Mouse (Mus musculus) erythroblast, adult 5-6 weeks (primary cell): Measurements from ENCODE around the gene Ctnnd1. TPM values are rescaled to one million over a fixed set of nuclear protein-coding genes. Genes with fewer than 3 reads are reported as not detected.
"Not testable (repeated sequence)": the region's sequence is repeated elsewhere in the genome, so short reads cannot be mapped to it uniquely, and the experiment has no call there.

Experiments used
- ATAC-seq: replicated peaks from 2 replicates; pipeline ENCODE4 v1.8.0; 2016; ENCODE audit warnings: moderate number of reproducible peaks, mild to moderate bottlenecking, moderate TSS enrichment, inconsistent platforms; ENCODE audit not compliant: poor library complexity, low FRiP score, severe bottlenecking
- total RNA-seq, 2 experiments: library from RNA; stranded (forward) in 1 of 2; stranded (reverse) in 1 of 2; fragments of 150-400 nt in 1 of 2; fragments of 200-764, 138-1000 nt in 1 of 2; gene quantifications; 2 replicates each; pipeline versions ENCODE4 v1.2.3 to v1.2.4; 2015 to 2017; ENCODE audit warnings: low replicate concordance in 2 of 2

Ctnnd1 gene
- 8.8 and 10.0 TPM in 2 replicates for total RNA-seq (2015; ENCODE audit: low replicate concordance)
- total RNA-seq (2017; ENCODE audit: low replicate concordance), result 6.2 and 9.5 TPM in 2 replicates

DNA sequence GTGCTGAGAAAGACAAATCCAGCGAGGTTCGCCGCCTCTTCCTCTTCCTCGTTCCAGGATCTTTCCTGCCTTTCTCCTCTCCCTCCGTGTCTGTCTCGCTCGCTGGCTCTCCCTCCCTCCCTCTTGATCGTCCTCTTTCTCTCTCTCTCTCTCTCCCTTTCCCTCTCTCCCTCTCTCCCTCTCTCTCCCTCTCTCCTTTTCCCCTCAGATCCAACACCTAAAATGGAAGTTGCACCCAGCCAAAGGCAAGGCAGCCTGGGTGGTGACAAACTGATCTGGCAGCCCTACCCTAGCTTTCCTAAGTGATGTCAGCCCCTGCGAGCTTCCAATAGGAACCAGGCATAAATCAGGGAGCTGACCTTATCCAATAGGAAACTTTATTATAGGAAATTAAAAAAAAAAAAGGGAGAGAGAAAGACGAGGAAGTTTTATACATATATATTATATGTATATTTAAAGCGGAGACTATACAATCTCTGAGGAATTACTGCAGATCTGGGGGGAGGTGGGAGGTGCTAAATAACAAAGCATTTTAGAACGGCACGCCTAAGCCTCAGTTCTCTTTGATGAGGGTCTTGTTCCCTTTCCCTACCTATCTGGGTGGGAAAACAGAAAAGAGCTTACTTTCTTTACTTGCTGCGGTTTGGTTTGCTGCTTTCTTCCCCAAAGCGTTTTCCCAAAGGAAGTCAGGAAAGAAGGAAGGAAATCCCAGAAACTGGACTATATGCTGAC is at the start of gene Ctnnd1:
TSS of gene Ctnnd1 (minus strand) at position 302 of the 732 bp plus-strand sequence.
- ATAC-seq, result peak; percentile 86

DNA sequence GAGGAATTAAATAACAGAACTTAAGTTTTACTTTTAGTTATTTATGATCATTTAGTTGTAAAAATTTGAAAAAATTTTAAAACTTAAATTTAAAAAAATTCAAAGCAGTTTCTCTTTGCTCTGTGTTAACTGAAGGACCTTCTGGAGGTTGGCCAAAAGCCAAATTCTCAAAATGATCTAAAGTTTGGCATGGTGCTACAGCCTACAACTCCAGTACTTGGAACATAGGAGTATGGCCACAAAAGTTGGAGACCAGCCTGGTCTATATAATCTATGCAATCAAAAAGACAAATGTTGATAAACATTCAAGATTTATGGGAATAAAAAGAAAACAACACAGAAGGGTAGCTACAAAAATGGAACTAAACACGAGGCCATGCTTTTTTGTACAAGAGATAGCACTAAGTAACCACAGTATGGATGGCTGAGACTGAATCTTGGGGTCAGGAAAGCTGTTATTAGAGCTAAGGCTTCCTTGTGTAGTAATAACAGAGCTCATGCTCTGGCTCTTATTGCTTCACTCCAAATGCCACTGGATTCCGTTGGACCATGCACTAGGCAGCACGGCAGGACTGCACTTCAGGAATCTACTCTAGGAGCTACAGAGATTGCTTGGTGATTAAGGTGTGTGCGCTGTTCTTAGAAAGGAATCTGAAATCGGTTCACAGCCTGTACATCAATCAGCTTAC is 44.6 kb upstream of the Ctnnd1 start:
- ATAC-seq, result no peak

DNA sequence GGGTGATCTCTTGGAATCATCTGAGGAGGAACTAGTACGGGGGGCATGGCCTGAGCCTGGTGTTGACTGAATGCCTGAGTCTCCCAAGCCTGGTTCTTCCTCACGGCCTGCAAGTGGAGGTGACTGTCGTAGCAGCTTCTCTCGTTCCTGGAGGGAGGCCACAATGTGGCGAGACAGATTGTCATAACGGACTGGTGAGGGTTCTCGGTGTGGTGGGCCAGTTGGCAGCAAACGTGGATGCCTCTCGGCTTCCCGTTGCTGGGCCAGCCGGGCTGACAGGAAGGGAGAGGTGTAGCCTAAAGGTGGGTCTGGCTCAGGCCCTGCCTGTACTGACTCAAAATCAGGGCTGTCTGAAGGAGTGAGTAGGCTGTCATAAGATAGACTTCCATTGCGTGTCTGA is 39.5 kb upstream of the Ctnnd1 start:
- ATAC-seq, result no peak

DNA sequence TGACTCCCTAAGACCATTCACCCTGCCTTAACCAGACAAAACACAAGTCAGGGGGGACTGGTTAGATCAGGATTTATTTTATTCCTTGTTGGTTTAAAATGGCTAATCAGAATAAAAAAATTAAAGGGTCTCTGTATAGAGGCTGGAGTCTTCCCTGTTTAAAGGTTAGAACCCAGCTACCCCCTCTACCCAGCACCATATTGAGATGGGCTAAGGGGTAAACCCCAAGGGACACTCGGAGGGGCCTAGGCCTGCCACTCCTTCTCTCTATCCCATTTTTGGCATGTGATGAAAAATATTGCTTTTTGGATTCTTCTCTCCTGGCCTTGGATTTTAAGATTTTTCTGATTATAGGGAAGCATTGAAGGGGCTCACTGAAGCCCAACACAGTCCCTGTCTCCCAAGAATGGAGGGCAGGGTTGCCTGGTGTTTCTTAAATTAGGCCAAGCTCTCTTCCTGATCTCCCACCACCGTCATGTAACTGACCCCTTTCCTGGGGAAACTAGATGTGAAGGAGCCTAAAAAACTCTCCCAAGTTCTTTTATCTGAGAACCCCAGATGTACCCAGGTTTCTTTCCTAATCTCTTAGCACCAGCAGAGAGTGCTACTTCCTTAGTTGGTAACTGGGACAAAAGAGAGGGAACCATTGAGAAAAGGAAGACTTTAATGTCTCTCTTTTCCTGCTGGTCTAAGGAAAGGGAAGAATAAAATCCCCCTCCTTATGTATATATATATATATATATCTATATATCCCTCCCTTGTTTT is 37.7 kb upstream of the Ctnnd1 start:
- no peak for ATAC-seq

DNA sequence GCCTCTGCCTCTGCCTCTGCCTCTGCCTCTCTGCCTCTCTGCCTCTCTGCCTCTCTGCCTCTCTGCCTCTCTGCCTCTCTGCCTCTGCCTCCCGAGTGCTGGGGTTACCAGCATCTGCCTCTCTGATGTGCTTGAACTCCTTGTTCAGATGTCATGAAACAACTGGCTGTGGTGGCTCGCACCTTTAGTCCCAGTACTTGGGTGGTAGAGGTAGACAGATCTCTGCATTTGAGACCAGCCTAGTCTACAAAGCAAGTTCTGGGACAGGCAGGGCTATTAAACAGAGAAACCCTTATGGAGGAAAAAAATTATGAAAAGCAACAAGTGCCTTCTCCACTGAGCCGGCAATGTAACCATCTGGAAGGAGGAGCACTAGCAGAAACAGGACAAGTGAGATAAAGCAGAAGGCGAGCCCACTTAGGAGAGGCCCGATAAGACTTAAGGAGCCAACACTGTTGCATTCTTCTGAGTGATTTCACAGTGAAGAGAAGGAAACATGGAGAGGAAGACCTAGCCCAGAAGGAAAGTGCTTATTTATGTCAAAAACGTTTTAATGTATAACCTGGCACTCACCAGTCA is 32.1 kb upstream of the Ctnnd1 start:
- ATAC-seq, result peak; percentile 75

DNA sequence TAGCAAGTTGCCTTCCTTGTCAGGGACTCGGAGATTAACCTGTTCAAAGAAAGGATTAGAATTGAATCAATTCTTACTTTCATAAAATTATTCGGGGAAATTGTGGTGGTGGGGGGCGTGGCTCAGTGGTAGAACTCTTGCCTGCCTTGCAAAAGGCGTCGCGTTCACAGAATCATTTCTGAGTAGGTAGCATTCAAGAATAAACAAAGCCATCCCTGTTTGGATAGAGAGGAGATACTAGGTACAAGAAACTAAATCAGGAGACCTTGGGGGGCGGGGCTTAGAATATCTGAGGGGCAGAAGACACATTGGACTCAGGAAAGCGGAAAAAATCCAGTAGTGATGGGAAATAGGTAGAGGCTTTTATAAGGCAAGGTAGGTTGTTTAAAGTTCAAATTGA is 28.5 kb upstream of the Ctnnd1 start, which contains the start of gene Tmx2:
TSS of gene Tmx2 (minus strand) at position 125 of the 400 bp plus-strand sequence.
- ATAC-seq, result no peak

DNA sequence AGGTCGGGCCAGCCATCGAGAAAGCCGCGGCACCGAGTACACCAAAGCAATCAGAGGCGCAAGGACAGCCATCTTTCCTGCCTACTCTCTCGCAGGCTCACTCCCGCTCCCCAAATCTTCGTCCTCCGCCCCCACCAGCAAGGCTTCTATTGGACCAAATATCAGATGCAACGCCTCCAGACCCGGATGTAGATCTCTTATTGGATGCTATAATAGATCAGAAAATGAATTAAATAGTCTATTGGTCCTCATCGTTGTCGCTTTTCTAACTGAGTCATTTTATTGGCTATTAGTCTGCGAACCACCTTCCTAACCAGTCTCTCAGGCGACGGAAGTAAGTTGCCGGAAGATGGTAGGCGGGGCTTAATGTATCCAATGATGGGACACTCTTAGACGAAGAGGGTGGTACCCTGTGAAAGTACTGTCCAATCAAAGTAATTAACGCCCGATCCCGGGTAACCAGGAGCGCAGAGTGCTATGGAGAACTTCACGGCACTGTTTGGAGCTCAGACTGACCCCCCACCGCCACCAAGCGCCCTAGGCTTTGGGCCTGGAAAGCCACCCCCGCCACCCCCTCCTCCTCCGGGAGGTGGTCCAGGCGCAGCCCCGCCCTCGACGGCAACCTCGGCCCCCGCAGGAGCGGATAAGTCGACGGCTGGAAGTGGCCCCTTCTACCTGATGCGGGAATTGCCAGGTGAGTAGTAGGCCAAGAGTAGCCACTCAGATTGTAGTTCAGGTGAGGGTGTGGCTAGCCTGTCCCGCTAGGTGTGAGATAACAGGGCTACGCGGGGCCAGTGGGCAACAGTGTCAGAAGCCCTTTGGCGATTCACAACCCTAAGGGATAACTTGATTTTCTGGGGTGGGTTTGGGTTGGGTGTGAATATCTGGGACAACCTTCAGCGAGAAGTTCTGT is 27.7 kb upstream of the Ctnnd1 start, which contains the start of the genes Gm28635 and Med19:
TSS of gene Gm28635 (minus strand) at position 74 of the 913 bp plus-strand sequence.
TSS of gene Med19 (plus strand) at position 435 of the 913 bp plus-strand sequence.
- ATAC-seq, result peak; percentile 92

DNA sequence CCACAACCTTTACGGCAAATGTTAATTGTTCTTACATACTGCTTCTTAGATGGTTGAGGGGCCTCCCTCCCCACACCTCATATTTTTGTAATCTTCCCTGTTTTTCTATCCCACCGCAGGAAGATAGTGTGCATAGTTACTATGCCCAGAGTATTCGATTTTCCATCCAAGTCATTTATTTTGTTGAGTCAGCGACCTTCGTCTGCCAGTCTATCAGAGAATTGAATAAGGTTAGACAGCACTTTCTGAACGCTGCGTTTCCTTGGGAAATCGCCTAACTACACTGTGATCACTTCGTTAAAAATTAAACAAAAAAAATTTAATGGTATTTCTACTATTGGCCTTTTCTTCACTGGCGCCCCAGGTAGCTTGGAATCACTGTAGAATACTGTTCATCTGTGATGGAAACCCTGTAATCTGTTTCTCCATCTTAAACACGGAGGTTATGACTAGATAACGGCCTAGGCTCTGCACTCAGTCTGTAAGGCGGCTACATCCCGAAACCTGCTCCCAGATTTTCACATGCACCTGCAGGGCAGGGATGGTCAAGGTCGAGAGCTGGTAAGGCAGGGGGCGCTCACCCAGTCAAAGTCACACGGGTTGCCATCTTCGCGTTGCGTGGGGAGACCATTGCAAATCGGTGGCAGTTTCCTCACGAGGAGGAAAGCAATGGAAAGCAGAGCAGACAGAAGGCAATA is 26.9 kb upstream of the Ctnnd1 start:
- peak; percentile 46 for ATAC-seq

DNA sequence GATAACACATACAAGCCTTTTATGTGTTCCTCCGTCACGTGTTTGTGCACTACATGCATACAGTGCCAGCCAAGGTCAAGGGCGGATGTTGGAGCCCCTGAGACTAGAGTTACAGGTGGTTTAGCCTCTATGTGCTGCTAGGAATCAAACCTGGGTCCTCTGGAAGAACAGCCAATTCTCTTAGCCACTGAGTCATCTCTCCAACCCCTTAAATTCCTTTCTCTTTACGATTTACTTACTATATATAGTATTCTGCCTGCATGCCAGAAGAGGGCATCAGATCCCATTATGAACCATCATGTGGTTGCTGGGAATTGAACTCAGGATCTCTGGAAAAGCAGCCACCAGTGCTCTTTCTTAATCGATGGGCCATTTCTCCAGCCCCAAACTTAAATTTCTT is 21.0 kb upstream of the Ctnnd1 start:
- ATAC-seq, result not testable (repeated sequence)

DNA sequence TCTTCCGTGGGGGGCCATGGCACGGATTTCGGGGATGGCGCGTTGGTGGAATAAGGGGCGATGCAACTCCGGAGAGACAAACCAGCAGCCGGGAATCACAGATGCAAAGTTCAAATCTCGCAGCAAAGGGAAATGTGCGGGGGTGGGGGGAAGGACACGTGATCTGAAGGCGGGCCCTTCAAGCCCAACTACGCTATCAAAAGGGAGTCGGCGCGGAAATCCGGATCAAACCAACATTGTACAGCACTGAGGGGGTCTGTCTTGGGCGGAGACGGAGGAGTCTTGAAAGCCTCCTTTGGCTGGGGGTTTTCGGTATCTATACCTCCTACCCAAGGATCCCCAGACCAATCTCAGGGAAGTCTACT is 20.0 kb upstream of the Ctnnd1 start, which contains the start of gene Selenoh:
TSS of gene Selenoh (minus strand) at position 202 of the 365 bp plus-strand sequence.
- peak; percentile 90 for ATAC-seq

DNA sequence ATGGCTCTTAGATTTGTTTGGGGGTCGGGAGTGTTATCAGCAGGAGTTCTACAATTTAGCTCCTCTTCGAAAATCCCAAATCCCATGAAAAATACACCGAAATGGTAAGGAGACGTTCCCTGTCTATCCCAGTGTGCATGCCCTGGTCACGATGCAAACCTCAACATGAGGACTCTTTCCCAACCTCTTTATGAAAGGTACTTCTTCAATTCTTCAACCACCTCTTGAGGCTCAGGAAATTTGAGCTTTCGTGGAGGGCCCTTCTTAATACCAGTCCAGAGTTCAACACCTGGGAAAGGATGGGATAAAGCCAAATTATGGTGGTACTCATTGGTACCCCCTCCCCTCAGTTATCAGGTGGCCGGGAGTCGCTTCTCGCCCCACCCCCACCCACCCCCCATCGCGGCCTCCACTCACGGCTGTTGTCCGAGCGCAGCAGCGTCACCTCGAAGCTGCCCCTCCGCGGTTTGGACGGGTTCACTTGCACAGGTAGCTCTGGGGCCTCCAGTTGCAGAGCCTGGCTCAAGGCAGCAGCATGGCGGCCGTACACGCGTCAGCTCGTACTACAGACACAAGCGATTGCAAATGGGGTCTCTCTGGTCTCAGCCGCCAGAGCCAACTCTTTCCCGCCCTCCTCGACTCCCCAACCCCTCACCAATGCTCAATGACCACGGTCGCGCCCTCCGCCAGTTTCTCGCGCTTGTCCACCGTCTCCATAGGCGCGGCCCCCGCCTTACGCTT is 19.4 kb upstream of the Ctnnd1 start:
- peak; percentile 60 for ATAC-seq

DNA sequence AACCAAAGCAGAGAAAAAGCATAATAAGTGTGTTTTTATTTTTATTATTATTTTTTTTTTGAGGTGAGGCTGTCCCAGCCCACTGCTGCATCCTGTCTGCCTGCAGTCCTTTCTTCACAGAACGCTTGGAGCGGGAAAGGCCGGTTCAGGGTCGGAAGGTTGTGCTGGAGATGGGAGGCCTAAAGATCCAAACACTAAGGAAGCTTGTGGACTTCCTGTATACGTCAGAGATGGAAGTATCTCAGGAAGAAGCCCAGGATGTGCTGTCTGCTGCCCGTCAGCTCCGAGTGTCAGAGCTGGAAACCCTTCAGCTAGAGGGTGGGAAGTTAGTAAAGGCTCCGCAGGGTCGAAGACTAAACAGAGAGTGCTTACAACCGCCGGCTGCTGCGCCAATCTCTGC is 15.5 kb upstream of the Ctnnd1 start:
- no peak for ATAC-seq

DNA sequence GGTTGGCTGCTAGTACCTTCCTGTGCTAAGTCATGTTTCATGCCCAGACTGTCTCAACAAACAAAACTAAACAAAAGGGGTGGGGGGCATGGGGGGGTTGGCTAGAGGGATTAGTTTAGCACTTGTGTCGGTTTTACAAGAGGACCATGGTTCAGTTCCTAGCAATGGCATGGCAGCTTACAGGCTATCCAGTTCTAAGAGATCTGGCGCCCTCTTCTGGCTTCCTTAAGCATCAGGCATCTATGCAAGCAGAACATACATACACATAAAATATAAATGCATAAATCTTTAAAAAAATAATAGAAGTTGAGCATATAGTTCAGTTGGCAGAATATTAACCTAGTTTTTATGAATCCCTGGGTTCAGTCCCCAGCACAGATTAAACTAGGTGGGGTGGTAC is 12.3 kb upstream of the Ctnnd1 start:
- ATAC-seq, result peak; percentile 67; the same call in 1 of the 2 replicates

DNA sequence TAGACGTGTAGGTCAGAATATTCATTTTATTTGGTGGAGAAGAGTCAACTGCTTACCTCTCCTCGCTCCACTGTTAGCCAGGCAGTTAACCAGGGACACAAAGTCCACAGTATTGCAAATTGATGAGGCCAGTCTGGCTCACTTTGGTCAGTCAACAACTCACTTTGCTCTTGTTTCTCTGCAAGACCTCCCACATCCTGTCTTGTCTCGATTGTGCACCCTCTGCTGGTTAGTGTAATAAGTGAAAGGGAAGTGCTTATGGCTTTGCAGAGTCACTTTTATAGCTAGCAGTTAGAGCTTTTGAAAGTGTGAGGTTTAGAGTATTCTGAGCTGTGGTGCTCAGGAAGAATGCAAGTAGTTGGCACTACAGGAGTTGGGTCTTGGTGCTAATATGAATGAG is 9.7 kb upstream of the Ctnnd1 start:
- ATAC-seq, result peak; percentile 75

DNA sequence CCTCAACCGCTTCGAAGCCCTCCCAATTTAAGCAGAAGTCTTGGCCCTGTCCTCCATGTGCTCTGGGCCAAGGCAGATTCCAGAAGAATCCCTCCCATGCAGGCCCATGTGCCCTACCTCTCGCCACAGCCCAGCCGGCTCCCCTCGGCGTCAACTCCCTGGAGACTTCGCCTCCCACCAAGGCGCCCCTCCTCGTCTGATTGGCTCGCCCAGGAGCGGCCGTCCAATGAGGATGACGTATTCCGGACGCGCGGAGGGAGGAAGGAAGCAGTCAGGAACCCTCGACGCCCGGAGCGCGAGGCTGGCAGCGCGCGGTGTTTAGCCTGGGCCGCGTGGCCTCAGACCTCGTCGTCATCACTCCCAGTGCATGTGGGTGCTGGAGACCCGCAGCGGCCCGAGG is 8.2 kb upstream of the Ctnnd1 start, which contains the start of gene Btbd18:
TSS of gene Btbd18 (plus strand) at position 274 of the 400 bp plus-strand sequence.
- ATAC-seq, result no peak

DNA sequence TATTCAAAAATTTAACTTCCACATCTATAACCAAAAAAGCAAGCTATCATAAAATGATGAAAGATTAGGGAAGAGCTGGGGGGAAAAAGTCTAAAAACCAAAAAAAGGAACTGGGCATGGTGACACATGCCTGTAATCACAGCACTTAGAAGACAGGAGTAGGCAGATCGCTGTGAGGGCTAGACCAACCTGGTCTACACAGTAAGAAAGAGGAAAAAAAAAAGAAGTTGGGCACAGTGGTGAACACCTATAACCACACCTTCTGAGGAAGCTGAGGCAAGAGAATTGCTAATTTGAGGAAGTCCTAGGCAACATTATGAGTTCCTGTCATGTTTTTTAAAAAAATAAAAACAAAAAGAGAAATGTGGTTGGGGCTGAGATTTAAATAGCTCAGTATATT is 5.3 kb upstream of the Ctnnd1 start:
- ATAC-seq, result no peak

DNA sequence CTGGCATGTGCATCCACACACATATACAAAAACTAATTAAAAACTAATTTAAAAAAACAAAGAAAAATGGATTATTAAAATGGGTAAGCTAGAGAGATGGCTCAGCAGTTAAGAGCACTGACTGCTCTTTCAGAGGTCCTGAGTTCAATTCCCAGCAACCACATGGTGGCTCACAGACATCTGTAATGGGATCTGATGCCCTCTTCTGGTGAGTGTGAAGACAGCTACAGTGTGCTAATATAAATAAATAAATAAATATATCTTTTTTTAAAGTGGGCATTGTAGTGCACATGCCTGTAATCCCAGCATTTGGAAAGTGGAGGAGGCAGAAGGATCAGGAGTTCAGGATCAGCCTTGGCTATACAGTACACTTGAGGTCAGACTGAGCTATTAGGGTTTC is 2.8 kb upstream of the Ctnnd1 start:
- ATAC-seq, result no peak
